Comparison of ENCODE assay signal across 21 mouse cellular contexts in the genomic region with DNA sequence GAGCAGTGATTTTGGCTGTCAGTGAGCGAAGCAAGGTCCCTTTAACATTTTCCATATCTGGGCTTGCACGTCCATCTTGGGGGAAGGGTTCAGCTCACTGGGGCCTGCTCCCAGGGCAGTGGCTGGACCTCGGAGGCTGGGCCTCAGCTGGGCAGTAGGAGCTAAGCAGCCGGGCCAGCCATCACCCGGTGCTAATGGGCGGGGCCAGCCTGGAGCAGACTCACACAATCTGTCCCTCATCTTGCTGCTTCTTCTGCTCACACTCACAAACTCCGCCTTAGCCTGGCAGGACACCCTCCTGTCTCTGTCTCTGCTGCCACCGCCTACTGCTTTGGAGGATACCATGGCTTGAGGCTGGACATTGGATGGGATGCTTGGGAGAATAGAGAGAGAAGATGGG. TPM values are rescaled to one million over a fixed set of nuclear protein-coding genes. Genes with fewer than 3 reads are reported as not detected.
A peak's percentile ranks its signal among the peaks of the same experiment; 100 is the strongest.
DNase-seq lines count a peak whose midpoint lies in the region; ATAC-seq lines count a peak whose summit lies in the region.
"Had no signal": no experiment of that assay in that cellular context is flagged by ENCODE, and none has a peak within 500 bp of the region (broad histone marks: within the 10 kb centered on the region; RNA-seq: fewer than 3 reads in every experiment).

No protein-coding gene starts in this region.

- WGBS in midbrain, embryonic 10.5 days: 64% methylated on average over 8 of the region's 8 CpGs
- 60% methylated on average over 8 of the region's 8 CpGs for WGBS in midbrain, embryonic 16.5 days

- peaks cover 47% of the 10 kb centered on the region for H3K36me3 ChIP-seq in midbrain, embryonic 10.5 days
- H3K36me3 ChIP-seq in midbrain, embryonic 16.5 days (ENCODE audit: control insufficient read depth, insufficient read depth, low read length): peaks cover 25% of the 10 kb centered on the region
- H3K36me3 ChIP-seq: embryonic facial prominence, embryonic 15.5 days; heart, embryonic 13.5 days; limb, embryonic 12.5 days; liver, embryonic 12.5 days had no signal

- no peaks in the 10 kb centered on the region for H3K9me3 ChIP-seq in midbrain, embryonic 10.5 days (replicated peaks)
- no peaks in the 10 kb centered on the region for H3K9me3 ChIP-seq in midbrain, embryonic 16.5 days (replicated peaks; ENCODE audit: control insufficient read depth, low read length, poor library complexity, severe bottlenecking)
- H3K9me3 ChIP-seq: embryonic facial prominence, embryonic 15.5 days; heart, embryonic 13.5 days; limb, embryonic 12.5 days; liver, embryonic 12.5 days had no signal

- peak; percentile 37 for DNase-seq in embryo, embryonic 10 days (ENCODE audit: low spot score)
- no peak for DNase-seq in embryo, embryonic 11 days
- DNase-seq in midbrain, embryonic 10.5 days (ENCODE audit: low spot score): no peak
- peak; percentile 66 for DNase-seq in cerebellum, adult 9-10 months
- no peak for DNase-seq in right cerebral cortex, postnatal 4 days
- no peak for DNase-seq in spleen, postnatal 36 days (ENCODE audit: low spot score in 2 of 2)
- DNase-seq: adrenal gland, postnatal 36 days; kidney, adult 9 months; kidney, postnatal 36 days; layer of hippocampus, adult 9-11 months; lung, adult 2 months; lung, postnatal 36 days had no signal

- peaks cover 20% of the 10 kb centered on the region for H3K27me3 ChIP-seq in midbrain, embryonic 10.5 days (ENCODE audit: low read depth, poor library complexity, severe bottlenecking)
- no peaks in the 10 kb centered on the region for H3K27me3 ChIP-seq in midbrain, embryonic 16.5 days (ENCODE audit: control insufficient read depth, insufficient read depth, low read depth, low read length)

- peaks cover 87% of the 10 kb centered on the region for H3K4me1 ChIP-seq in midbrain, embryonic 10.5 days
- peaks cover 23% of the 10 kb centered on the region for H3K4me1 ChIP-seq in midbrain, embryonic 16.5 days (ENCODE audit: control insufficient read depth, insufficient read depth, low read length)

- H3K27ac ChIP-seq in midbrain, embryonic 10.5 days (replicated peaks): peak overlapping the region; percentile 90
- no peak overlapping the region for H3K27ac ChIP-seq in midbrain, embryonic 16.5 days (ENCODE audit: low read length)
- H3K27ac ChIP-seq: embryonic facial prominence, embryonic 15.5 days; heart, embryonic 13.5 days; limb, embryonic 12.5 days; liver, embryonic 12.5 days; stomach, postnatal 0 days had no signal

- H3K4me2 ChIP-seq in midbrain, embryonic 16.5 days (ENCODE audit: low read length): no peak overlapping the region
- H3K4me2 ChIP-seq: embryonic facial prominence, embryonic 15.5 days; heart, embryonic 13.5 days; limb, embryonic 12.5 days; liver, embryonic 12.5 days had no signal

- ATAC-seq in midbrain, embryonic 16.5 days: no peak
- ATAC-seq: inflammation-experienced regulatory T-cells, adult 6 months; liver, embryonic 12.5 days had no signal

- H3K9ac ChIP-seq in midbrain, embryonic 16.5 days (ENCODE audit: low read depth, low read length): no peak overlapping the region
- H3K9ac ChIP-seq: embryonic facial prominence, embryonic 15.5 days; heart, embryonic 13.5 days; limb, embryonic 12.5 days; liver, embryonic 12.5 days had no signal

- no peak overlapping the region for H3K4me3 ChIP-seq in midbrain, embryonic 10.5 days
- no peak overlapping the region for H3K4me3 ChIP-seq in midbrain, embryonic 16.5 days (ENCODE audit: low read depth, low read length)
- H3K4me3 ChIP-seq: embryonic facial prominence, embryonic 15.5 days; heart, embryonic 13.5 days; limb, embryonic 12.5 days; liver, embryonic 12.5 days had no signal

RNA-seq across cellular contexts. Expression of gene Slc22a12, which starts 26.7 kb away (rescaled TPM):
- not detected in 2 replicates for polyA plus RNA-seq in midbrain, embryonic 10.5 days (2016; fragmentation: Nextera tagmentation; extraction: Ambion mirVana)
- 0.11 TPM in 1 of 2 replicates, not detected in the other for polyA plus RNA-seq in midbrain, embryonic 16.5 days (2015; fragmentation: Nextera tagmentation; extraction: Ambion mirVana)
- polyA plus RNA-seq: embryonic facial prominence, embryonic 15.5 days; heart, embryonic 13.5 days; inflammation-experienced regulatory T-cells, adult 6 months; limb, embryonic 12.5 days; liver, embryonic 12.5 days; stomach, postnatal 0 days; thymus, postnatal 0 days; urinary bladder, adult 2 months had no signal

Comparison
In these comparisons a context has a peak if more than half of its experiments do, and no peak if none do; other contexts are left out.
1. DNase-seq: peak in embryo, embryonic 10 days (single experiment) and cerebellum, adult 9-10 months (single experiment); none in embryo, embryonic 11 days (single experiment), midbrain, embryonic 10.5 days (single experiment), right cerebral cortex, postnatal 4 days (single experiment) and spleen, postnatal 36 days (0 of 2).